Mouse (Mus musculus): ENCODE results near the gene Iffo2. TPM values are rescaled to one million over a fixed set of nuclear protein-coding genes. Genes with fewer than 3 reads are reported as not detected.

Gene Iffo2
- polyA plus RNA-seq, 1 experiment from 2014 or later: 5.3 TPM

DNA sequence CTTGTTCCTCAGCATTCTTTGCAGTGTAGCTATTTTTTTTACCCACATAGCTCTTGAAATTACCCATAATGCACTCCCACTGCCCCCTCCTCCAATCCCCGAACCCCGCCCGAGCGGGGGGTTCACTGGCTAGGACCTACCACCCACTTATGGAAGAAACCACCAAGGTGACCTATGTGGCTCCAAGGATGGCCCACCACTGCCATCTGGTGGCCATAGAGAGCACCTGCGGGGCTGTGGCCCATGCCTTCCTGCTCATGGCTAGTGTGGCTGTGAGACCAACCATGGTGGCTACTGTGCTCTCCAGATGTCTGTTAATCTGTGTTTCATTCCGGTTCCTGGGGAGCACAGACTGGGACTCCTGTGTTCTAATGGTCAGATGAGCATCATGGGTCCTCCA is 139.5 kb downstream of the Iffo2 start:
- Histone ChIP-seq H3K27me3 (no peaks in the 10 kb centered on the region), H3K9ac (no peak overlapping the region), H3K36me3 (no peaks in the 10 kb centered on the region), H3K27ac (replicated peaks) (no peak overlapping the region), H3K4me2 (no peak overlapping the region), H3K9me3 (no peaks in the 10 kb centered on the region), H3K4me3 (no peak overlapping the region), H3K4me1 (replicated peaks) (no peaks in the 10 kb centered on the region)
- ATAC-seq (ENCODE audit: low read depth): 0 out of 2 replicates have a peak, but pooled peaks have one; percentile 40
- 18% methylated on average over 6 of the region's 6 CpGs for WGBS

Small RNAs within 50 kb of the gene (microRNA-seq; reads per million reads assigned to microRNA genes)
- gene Gm25571: not detected
- gene Mir7020: not detected

Other genes starting within 250 kb of the Iffo2 start
- gene Pqlc2, start 219.8 kb upstream of the Iffo2 start, polyA plus RNA-seq (2015; fragmentation: Nextera tagmentation; extraction: Ambion mirVana): 12.9 and 13.2 TPM in 2 replicates
- gene Akr7a5, start 219.8 kb upstream of the Iffo2 start, polyA plus RNA-seq (2015; fragmentation: Nextera tagmentation; extraction: Ambion mirVana): 55.6 and 58.6 TPM in 2 replicates
- 86.7 and 90.3 TPM in 2 replicates for gene Mrto4, start 178.0 kb upstream of the Iffo2 start, polyA plus RNA-seq (2015; fragmentation: Nextera tagmentation; extraction: Ambion mirVana)
- gene Emc1, start 178.0 kb upstream of the Iffo2 start, polyA plus RNA-seq (2015; fragmentation: Nextera tagmentation; extraction: Ambion mirVana): 39.9 and 41.7 TPM in 2 replicates
- 74.8 and 82.5 TPM in 2 replicates for gene Ubr4, start 177.9 kb upstream of the Iffo2 start, polyA plus RNA-seq (2015; fragmentation: Nextera tagmentation; extraction: Ambion mirVana)
- gene Gm21969, start 72.6 kb downstream of the Iffo2 start, polyA plus RNA-seq (2015; fragmentation: Nextera tagmentation; extraction: Ambion mirVana): not detected in 2 replicates
- 23.6 and 24.5 TPM in 2 replicates for gene Aldh4a1, start 92.3 kb downstream of the Iffo2 start, polyA plus RNA-seq (2015; fragmentation: Nextera tagmentation; extraction: Ambion mirVana)
- not detected in 2 replicates for gene Tas1r2, start 123.0 kb downstream of the Iffo2 start, polyA plus RNA-seq (2015; fragmentation: Nextera tagmentation; extraction: Ambion mirVana)